Mouse (Mus musculus) intestine, postnatal 0 days (tissue): ENCODE results near the gene Gm12258. TPM values are rescaled to one million over a fixed set of nuclear protein-coding genes. Genes with fewer than 3 reads are reported as not detected.
A peak's percentile ranks its signal among the peaks of the same experiment; 100 is the strongest.

Source experiments
- ATAC-seq: fragments of 200-750 bp; cut with Nextera tagmentation; 2 replicates; pipeline ENCODE4 v1.8.0; 2017; ENCODE audit warnings: mild to moderate bottlenecking, moderate TSS enrichment, moderate library complexity
- H3K27ac ChIP-seq: fragments of 300-500 bp; sonication (generic); 2 replicates; pipeline ENCODE4 v1.5.1; 2014; ENCODE audit warnings: mild to moderate bottlenecking, low read depth, low read length, moderate library complexity
- H3K27me3 ChIP-seq: fragments of 300-500 bp; sonication (generic); replicated peaks from 2 replicates; pipeline ENCODE4 v1.6.1; 2014; ENCODE audit warnings: low read length, mixed read lengths; ENCODE audit not compliant: control insufficient read depth, insufficient read depth
- H3K36me3 ChIP-seq: fragments of 300-500 bp; sonication (generic); 2 replicates; pipeline ENCODE4 v1.6.1; 2014; ENCODE audit warnings: mild to moderate bottlenecking, moderate library complexity; ENCODE audit not compliant: control insufficient read depth, insufficient read depth
- H3K4me1 ChIP-seq: fragments of 300-500 bp; sonication (generic); replicated peaks from 2 replicates; pipeline ENCODE4 v1.6.1; 2014; ENCODE audit warnings: antibody characterized with exemption, low read length, mixed read lengths; ENCODE audit not compliant: control insufficient read depth, insufficient read depth
- H3K4me2 ChIP-seq: fragments of 300-500 bp; sonication (generic); replicated peaks from 2 replicates; pipeline ENCODE4 v1.6.1; 2014; ENCODE audit warnings: low read depth, mild to moderate bottlenecking, moderate library complexity
- H3K4me3 ChIP-seq: fragments of 300-500 bp; sonication (generic); 2 replicates; pipeline ENCODE4 v1.5.1; 2014; ENCODE audit warnings: low read depth, low read length
- H3K9ac ChIP-seq: fragments of 300-500 bp; sonication (generic); 2 replicates; pipeline ENCODE4 v1.6.1; 2014; ENCODE audit warnings: mild to moderate bottlenecking, low read depth, low read length
- H3K9me3 ChIP-seq: fragments of 300-500 bp; sonication (generic); 2 replicates; pipeline ENCODE4 v1.6.1; 2016; ENCODE audit warnings: mixed run types; ENCODE audit not compliant: control insufficient read depth
- CTCF ChIP-seq: sonication (generic); IDR thresholded peaks from 2 replicates; pipeline ENCODE4 v1.5.1; 2016; ENCODE audit warnings: low read depth, mild to moderate bottlenecking, control low read depth, antibody characterized with exemption, moderate library complexity
- WGBS: fragments of 180-500 bp; shearing (Covaris S2); extraction: QIAGEN DNeasy Blood & Tissue Kit; methylation state at CpG from one replicate; pipeline ENCODE4 v1.1.7; 2014; 5-methylcytosine and 5-hydroxymethylcytosine counted together
- polyA plus RNA-seq: library from polyadenylated mRNA; unstranded; fragments of >200 nt; fragmentation: Nextera tagmentation; extraction: Ambion mirVana; gene quantifications from 2 replicates; pipeline ENCODE4 v1.2.1, GENCODE M21; 2015

Gene Gm12258
- polyA plus RNA-seq, 1 experiment from 2014 or later: 1.9 TPM

GRCm38 (mm10) chr11:58894456-58894855, 47.5 kb downstream of the Gm12258 start:
- Histone ChIP-seq H3K9ac (no peak overlapping the region), H3K4me3 (no peak overlapping the region), H3K4me1 (no peaks in the 10 kb centered on the region), H3K27me3 (no peaks in the 10 kb centered on the region), H3K9me3 (no peaks in the 10 kb centered on the region), H3K36me3 (peaks cover 69% of the 10 kb centered on the region), H3K27ac (no peak overlapping the region), H3K4me2 (no peak overlapping the region)
- 0 out of 2 replicates have a peak, but pooled peaks have one; percentile 4 for TF ChIP-seq CTCF
- ATAC-seq: no peak
- WGBS: 76% methylated on average over 6 of the region's 6 CpGs

- WGBS: 85% methylated on average over 6 of the region's 6 CpGs
- peaks cover 59% of the 10 kb centered on the region for H3K36me3 ChIP-seq
- H3K9me3 ChIP-seq: no peaks in the 10 kb centered on the region
- H3K27ac ChIP-seq: no peak overlapping the region
- H3K4me2 ChIP-seq: no peak overlapping the region
- H3K27me3 ChIP-seq: no peaks in the 10 kb centered on the region
- ATAC-seq: no peak
- H3K4me3 ChIP-seq: no peak overlapping the region
- H3K9ac ChIP-seq: no peak overlapping the region
- H3K4me1 ChIP-seq: no peaks in the 10 kb centered on the region
- no peak for TF ChIP-seq CTCF
Observed at GRCm38 (mm10) chr11:58897485-58897884, 50.5 kb downstream of the Gm12258 start.

- Histone ChIP-seq H3K9ac (no peak overlapping the region), H3K4me1 (0 out of 2 replicates have a peak, but pooled peaks cover 4% of the 10 kb centered on the region), H3K4me2 (no peak overlapping the region), H3K36me3 (peaks cover 41% of the 10 kb centered on the region), H3K27ac (no peak overlapping the region), H3K27me3 (no peaks in the 10 kb centered on the region), H3K4me3 (no peak overlapping the region), H3K9me3 (no peaks in the 10 kb centered on the region)
- no peak for ATAC-seq
- TF ChIP-seq CTCF: no peak
Observed at GRCm38 (mm10) chr11:58901080-58901479, 54.1 kb downstream of the Gm12258 start.

- H3K27ac ChIP-seq: peak within 1 kb of the TSS; percentile 80
- peak within 1 kb of the TSS; percentile 50 for H3K9ac ChIP-seq
- H3K9me3 ChIP-seq: no peaks in the 10 kb centered on the region
- no peaks in the 10 kb centered on the region for H3K27me3 ChIP-seq
- peak within 1 kb of the TSS; percentile 53 for H3K4me3 ChIP-seq
- peaks cover 21% of the 10 kb centered on the region for H3K36me3 ChIP-seq
- H3K4me1 ChIP-seq: 0 out of 2 replicates have a peak, but pooled peaks cover 4% of the 10 kb centered on the region
- H3K4me2 ChIP-seq: peak within 1 kb of the TSS; percentile 80
- under 1% methylated on average over 40 of the region's 40 CpGs for WGBS
- peak; percentile 23 for TF ChIP-seq CTCF
- ATAC-seq: peak; percentile 93
Observed at GRCm38 (mm10) chr11:58903511-58904409, 56.8 kb downstream of the Gm12258 start, which contains the start of gene Zfp39. Zfp39 (minus strand) TSS chr11:58904225.

- peak overlapping the region; percentile 53 for H3K4me3 ChIP-seq
- ATAC-seq: peak; percentile 19
- H3K4me2 ChIP-seq: peak overlapping the region; percentile 80
- H3K27ac ChIP-seq: peak overlapping the region; percentile 80; the same call in 1 of the 2 replicates
- 0 out of 2 replicates have a peak, but pooled peaks cover 4% of the 10 kb centered on the region for H3K4me1 ChIP-seq
- 1% methylated on average over 8 of the region's 8 CpGs for WGBS
- H3K36me3 ChIP-seq: peaks cover 17% of the 10 kb centered on the region
- TF ChIP-seq CTCF: no peak
- H3K9ac ChIP-seq: no peak overlapping the region
- no peaks in the 10 kb centered on the region for H3K9me3 ChIP-seq
- H3K27me3 ChIP-seq: no peaks in the 10 kb centered on the region
Observed at GRCm38 (mm10) chr11:58904410-58904718, 57.4 kb downstream of the Gm12258 start.

GRCm38 (mm10) chr11:58904838-58905237, 57.9 kb downstream of the Gm12258 start:
- Histone ChIP-seq H3K9ac (no peak overlapping the region), H3K4me1 (0 out of 2 replicates have a peak, but pooled peaks cover 4% of the 10 kb centered on the region), H3K9me3 (no peaks in the 10 kb centered on the region), H3K36me3 (peaks cover 14% of the 10 kb centered on the region), H3K27me3 (no peaks in the 10 kb centered on the region), H3K4me3 (no peak overlapping the region), H3K4me2 (peak overlapping the region; percentile 80; the same call in 1 of the 2 replicates), H3K27ac (no peak overlapping the region)
- 60% methylated on average over 6 of the region's 6 CpGs for WGBS
- no peak for ATAC-seq
- no peak for TF ChIP-seq CTCF

Other genes starting within 250 kb of the Gm12258 start
- gene 2210407C18Rik, start 231.1 kb upstream of the Gm12258 start, polyA plus RNA-seq: 24.5 and 49.3 TPM in 2 replicates
- not detected in 2 replicates for gene Olfr323, start 216.7 kb upstream of the Gm12258 start, polyA plus RNA-seq
- not detected in 2 replicates for gene Trim58, start 206.7 kb upstream of the Gm12258 start, polyA plus RNA-seq
- gene Olfr322, start 188.4 kb upstream of the Gm12258 start, polyA plus RNA-seq: not detected in 2 replicates
- gene Olfr320, start 166.1 kb upstream of the Gm12258 start, polyA plus RNA-seq: not detected in 2 replicates
- not detected in 2 replicates for gene Olfr319, start 148.0 kb upstream of the Gm12258 start, polyA plus RNA-seq
- not detected in 2 replicates for gene Olfr318, start 123.1 kb upstream of the Gm12258 start, polyA plus RNA-seq
- not detected in 2 replicates for gene Olfr317, start 107.9 kb upstream of the Gm12258 start, polyA plus RNA-seq
- gene Olfr316, start 94.4 kb upstream of the Gm12258 start, polyA plus RNA-seq: not detected in 2 replicates
- not detected in 2 replicates for gene Olfr315, start 74.0 kb upstream of the Gm12258 start, polyA plus RNA-seq
- not detected in 2 replicates for gene Olfr314, start 64.2 kb upstream of the Gm12258 start, polyA plus RNA-seq
- gene Fam183b, start 45.2 kb upstream of the Gm12258 start, polyA plus RNA-seq: 1.9 and 4.1 TPM in 2 replicates
- gene Olfr313, start 32.2 kb upstream of the Gm12258 start, polyA plus RNA-seq: not detected in 2 replicates
- not detected in 2 replicates for gene Olfr312, start 17.9 kb upstream of the Gm12258 start, polyA plus RNA-seq
- not detected in 2 replicates for gene Olfr311, start 7.9 kb upstream of the Gm12258 start, polyA plus RNA-seq
- 1.9 and 2.1 TPM in 2 replicates for gene 2810021J22Rik, start 20.1 kb downstream of the Gm12258 start, polyA plus RNA-seq
- 1.5 and 1.6 TPM in 2 replicates for gene Zfp39, start 57.1 kb downstream of the Gm12258 start, polyA plus RNA-seq
- not detected in 2 replicates for gene Btnl10, start 70.8 kb downstream of the Gm12258 start, polyA plus RNA-seq
- gene Rnf187, start 91.8 kb downstream of the Gm12258 start, polyA plus RNA-seq: 113 and 117 TPM in 2 replicates
- 6.9 and 7.8 TPM in 2 replicates for gene Hist3h2ba, start 101.8 kb downstream of the Gm12258 start, polyA plus RNA-seq
- gene Hist3h2a, start 107.5 kb downstream of the Gm12258 start, polyA plus RNA-seq: 15.8 and 16.7 TPM in 2 replicates
- gene Trim17, start 107.5 kb downstream of the Gm12258 start, polyA plus RNA-seq: 0.08 and 0.12 TPM in 2 replicates
- 8.9 and 9.7 TPM in 2 replicates for gene Trim11, start 130.9 kb downstream of the Gm12258 start, polyA plus RNA-seq